Mouse (Mus musculus) embryonic stem cell, embryonic (primary cell): ENCODE measurements at regions not wholly inside any gene's neighbourhood (a gene's known extent, or its start where the extent isn't known, plus 50 kb on each side); places are given as distances from the start of the nearest gene placed in this dataset.

ENCODE experiments used
- CTCF ChIA-PET, 4 experiments: fragments of 300-600 bp in 2 of 4; fragments of 350-600 bp in 2 of 4; sonication (Branson Sonifier 250); formaldehyde crosslinking; loops; one replicate each; lab custom pipeline; 2022; ENCODE audit warnings: inconsistent platforms in 2 of 4; lab: Charles Lee
- POLR2A ChIA-PET, 4 experiments: fragments of 300-600 bp in 2 of 4; fragments of 350-600 bp in 2 of 4; sonication (Branson Sonifier 250); formaldehyde crosslinking; loops; one replicate each; lab custom pipeline; 2022; ENCODE audit warnings: antibody characterized with exemption in 4 of 4, inconsistent platforms in 1 of 4; lab: Charles Lee

GRCm38 (mm10) chr14:100889163-100890157 is 310.7 kb downstream of the Prr30 start:
- POLR2A ChIA-PET: interaction anchor here in 2 of 4 experiments (0.6 to 0.7 kb wide), 3 partner anchors 9 to 1120 kb away, joined by 3 to 5 read pairs (median 4); no protein-coding TSS in a partner anchor
- CTCF ChIA-PET: interaction anchor here in 1 of 4 experiments (0.7 kb wide), 2 partner anchors 22 to 1468 kb away, joined by 3 to 5 read pairs; no protein-coding TSS in a partner anchor

GRCm38 (mm10) chr14:100883115-100883514 is 317.0 kb downstream of the Prr30 start:
- CTCF ChIA-PET: no interaction called here
- POLR2A ChIA-PET: interaction anchor here in 1 of 4 experiments (1.1 kb wide), 1 partner anchor 37 kb away, joined by 3 read pairs; no protein-coding TSS in a partner anchor

- POLR2A ChIA-PET: no interaction called here
- CTCF ChIA-PET: no interaction called here
Measured at GRCm38 (mm10) chr14:100880103-100880502, 320.0 kb downstream of the Prr30 start.

- ChIA-PET POLR2A (interaction anchor here in 1 of 4 experiments (0.6 kb wide), 1 partner anchor 17 kb away, joined by 5 read pairs; no protein-coding TSS in a partner anchor), CTCF (no interaction called here)
Measured at GRCm38 (mm10) chr14:100867790-100868189, 332.3 kb downstream of the Prr30 start.

- CTCF ChIA-PET: no interaction called here
- POLR2A ChIA-PET: no interaction called here
Measured at GRCm38 (mm10) chr14:100864792-100865191, 335.3 kb downstream of the Prr30 start.

- POLR2A ChIA-PET: interaction anchor here in 1 of 4 experiments (0.7 kb wide), 1 partner anchor 498 kb away, joined by 4 read pairs; no protein-coding TSS in a partner anchor
Measured at GRCm38 (mm10) chr14:100864164-100864563, 336.0 kb downstream of the Prr30 start.

GRCm38 (mm10) chr14:100842828-100843227 is 357.3 kb downstream of the Prr30 start:
- POLR2A ChIA-PET: no interaction called here
- CTCF ChIA-PET: no interaction called here

More at GRCm38 (mm10) chr14:100864164-100864563, 336.0 kb downstream of the Prr30 start:
- CTCF ChIA-PET: no interaction called here
